Mouse (Mus musculus) hindbrain, embryonic 14.5 days (tissue): ENCODE data around the gene Arhgef2. TPM values are rescaled to one million over a fixed set of nuclear protein-coding genes. Genes with fewer than 3 reads are reported as not detected.

Experiments
- ATAC-seq: fragments of 200-750 bp; cut with Nextera tagmentation; 2 replicates; pipeline ENCODE4 v1.8.0; 2017; ENCODE audit warnings: moderate number of reproducible peaks, mild to moderate bottlenecking, moderate TSS enrichment, moderate library complexity; ENCODE audit not compliant: low FRiP score
- DNase-seq: peaks from one replicate; pipeline ENCODE4 v3.0.0-alpha.2; 2015; ENCODE audit warnings: low spot score
- H3K27ac ChIP-seq: fragments of 300-500 bp; sonication (generic); 2 replicates; pipeline ENCODE4 v1.5.1; 2014; ENCODE audit warnings: mild to moderate bottlenecking, moderate library complexity
- H3K27me3 ChIP-seq: fragments of 300-500 bp; sonication (generic); 2 replicates; pipeline ENCODE4 v1.6.1; 2014; ENCODE audit warnings: mild to moderate bottlenecking, low read length, mixed read lengths; ENCODE audit not compliant: control insufficient read depth, insufficient read depth
- H3K36me3 ChIP-seq: fragments of 300-500 bp; sonication (generic); replicated peaks from 2 replicates; pipeline ENCODE4 v1.6.1; 2014; ENCODE audit not compliant: control insufficient read depth, insufficient read depth
- H3K4me1 ChIP-seq: fragments of 300-500 bp; sonication (generic); replicated peaks from 2 replicates; pipeline ENCODE4 v1.6.1; 2014; ENCODE audit warnings: antibody characterized with exemption, low read length, mixed read lengths; ENCODE audit not compliant: control insufficient read depth, insufficient read depth
- H3K4me2 ChIP-seq: fragments of 300-500 bp; sonication (generic); replicated peaks from 2 replicates; pipeline ENCODE4 v1.6.1; 2014; ENCODE audit warnings: mild to moderate bottlenecking, moderate library complexity
- H3K4me3 ChIP-seq: fragments of 300-500 bp; sonication (generic); replicated peaks from 2 replicates; pipeline ENCODE4 v1.5.1; 2014; ENCODE audit warnings: mild to moderate bottlenecking, low read length
- H3K9ac ChIP-seq: fragments of 300-500 bp; sonication (generic); 2 replicates; pipeline ENCODE4 v1.6.1; 2014
- H3K9me3 ChIP-seq: fragments of 300-500 bp; sonication (generic); 2 replicates; pipeline ENCODE4 v1.6.1; 2016; ENCODE audit warnings: low read length; ENCODE audit not compliant: control insufficient read depth
- WGBS: fragments of 180-500 bp; shearing (Covaris S2); extraction: QIAGEN DNeasy Blood & Tissue Kit; methylation state at CpG from one replicate; pipeline ENCODE4 v1.1.7; 2014; 5-methylcytosine and 5-hydroxymethylcytosine counted together
- polyA plus RNA-seq: library from polyadenylated mRNA; unstranded; fragments of >200 nt; fragmentation: Nextera tagmentation; extraction: Ambion mirVana; gene quantifications from 2 replicates; pipeline ENCODE4 v1.2.1, GENCODE M21; 2014

Arhgef2 gene
- polyA plus RNA-seq, 1 experiment from 2014 or later = 115 TPM

- no peak overlapping the region for H3K4me2 ChIP-seq
- no peak overlapping the region for H3K27ac ChIP-seq
- DNase-seq (peak; percentile 76), ATAC-seq (0 out of 2 replicates have a peak, but pooled peaks have one; percentile 34)
- no peaks in the 10 kb centered on the region for H3K27me3 ChIP-seq
- H3K36me3 ChIP-seq = peaks cover 99% of the 10 kb centered on the region
- no peaks in the 10 kb centered on the region for H3K4me1 ChIP-seq
- H3K4me3 ChIP-seq = no peak overlapping the region
- no peaks in the 10 kb centered on the region for H3K9me3 ChIP-seq
- WGBS = 90% methylated on average over 1 of the region's 1 CpGs
- H3K9ac ChIP-seq = no peak overlapping the region
These were observed 34.9 kb downstream of the Arhgef2 start for GRCm38 (mm10) chr3:88640676-88641075.

DNA sequence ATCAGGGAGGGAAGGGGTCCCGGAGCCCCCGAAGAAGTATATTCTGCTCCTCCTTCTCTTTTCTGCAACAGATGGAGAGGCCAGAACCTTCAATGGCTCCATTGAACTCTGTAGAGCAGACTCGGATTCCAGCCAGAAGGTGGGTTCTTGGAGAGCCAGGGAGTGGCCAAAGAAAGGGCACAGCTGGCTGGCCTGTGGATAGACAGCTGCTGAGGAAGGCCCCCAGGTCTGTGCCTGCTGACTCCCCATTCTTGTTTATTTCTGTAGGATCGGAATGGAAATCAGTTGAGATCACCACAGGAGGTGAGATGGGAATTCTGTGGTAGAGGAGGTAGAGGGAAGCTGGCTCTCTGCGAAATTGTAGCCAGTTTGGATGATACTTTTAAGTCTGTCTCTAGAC is 37.3 kb downstream of the Arhgef2 start:
- 79% methylated on average over 5 of the region's 5 CpGs for WGBS
- H3K9ac ChIP-seq = no peak overlapping the region
- H3K9me3 ChIP-seq = no peaks in the 10 kb centered on the region
- no peaks in the 10 kb centered on the region for H3K4me1 ChIP-seq
- H3K4me3 ChIP-seq = no peak overlapping the region
- ATAC-seq = no peak
- no peak for DNase-seq
- H3K27me3 ChIP-seq = no peaks in the 10 kb centered on the region
- no peak overlapping the region for H3K27ac ChIP-seq
- no peak overlapping the region for H3K4me2 ChIP-seq
- peaks cover 99% of the 10 kb centered on the region for H3K36me3 ChIP-seq

GRCm38 (mm10) chr3:88645937-88646336 is 40.2 kb downstream of the Arhgef2 start:
- Histone ChIP-seq H3K27me3 (no peaks in the 10 kb centered on the region), H3K4me2 (no peak overlapping the region), H3K9ac (no peak overlapping the region), H3K36me3 (peaks cover 79% of the 10 kb centered on the region), H3K27ac (no peak overlapping the region), H3K4me3 (no peak overlapping the region), H3K4me1 (no peaks in the 10 kb centered on the region), H3K9me3 (no peaks in the 10 kb centered on the region)
- DNase-seq (no peak), ATAC-seq (no peak)
- WGBS = 93% methylated on average over 12 of the region's 12 CpGs

GRCm38 (mm10) chr3:88646426-88646995 is 40.7 kb downstream of the Arhgef2 start:
- ATAC-seq = no peak
- WGBS = 84% methylated on average over 6 of the region's 6 CpGs
- Histone ChIP-seq H3K27me3 (no peaks in the 10 kb centered on the region), H3K4me1 (no peaks in the 10 kb centered on the region), H3K9me3 (no peaks in the 10 kb centered on the region), H3K4me2 (no peak overlapping the region), H3K9ac (no peak overlapping the region), H3K4me3 (no peak overlapping the region), H3K36me3 (peaks cover 73% of the 10 kb centered on the region), H3K27ac (no peak overlapping the region)
- DNase-seq = no peak

GRCm38 (mm10) chr3:88647076-88647475 is 41.3 kb downstream of the Arhgef2 start:
- H3K9me3 ChIP-seq = no peaks in the 10 kb centered on the region
- 91% methylated on average over 3 of the region's 3 CpGs for WGBS
- ATAC-seq = no peak
- no peaks in the 10 kb centered on the region for H3K27me3 ChIP-seq
- H3K4me1 ChIP-seq = no peaks in the 10 kb centered on the region
- H3K27ac ChIP-seq = no peak overlapping the region
- peaks cover 67% of the 10 kb centered on the region for H3K36me3 ChIP-seq
- H3K4me2 ChIP-seq = no peak overlapping the region
- no peak overlapping the region for H3K4me3 ChIP-seq
- DNase-seq = no peak
- no peak overlapping the region for H3K9ac ChIP-seq

DNA sequence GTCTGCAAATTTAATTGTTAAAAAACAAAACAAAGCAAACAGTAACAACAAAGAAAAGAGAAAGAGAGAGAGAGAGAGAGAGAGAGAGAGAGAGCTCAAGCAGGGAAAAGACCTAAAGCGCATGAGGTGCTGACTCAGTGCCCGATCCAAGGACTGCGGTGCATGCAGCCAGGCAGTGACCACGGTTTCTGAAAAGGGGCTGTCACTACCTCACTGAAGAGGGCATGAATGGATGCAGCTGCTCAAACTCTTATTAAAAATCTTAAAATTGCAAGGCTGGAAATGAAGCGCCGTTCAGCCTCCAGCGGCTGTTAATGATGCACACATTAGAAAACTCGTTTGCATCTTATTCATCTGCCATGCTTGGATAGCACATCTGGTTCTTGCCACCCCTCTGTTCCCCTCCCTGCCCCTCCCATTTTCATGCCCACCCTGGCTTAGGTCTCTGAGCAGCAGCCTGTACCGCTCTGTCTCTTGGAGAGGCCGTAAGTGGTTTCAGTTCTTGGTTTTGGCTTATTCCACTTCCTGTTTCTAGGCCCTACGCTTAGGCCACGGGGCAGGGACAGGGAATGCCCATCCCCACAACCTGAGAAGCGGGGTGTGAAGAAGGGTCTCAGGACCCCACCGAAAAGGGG is 42.1 kb downstream of the Arhgef2 start:
- DNase-seq = no peak
- Histone ChIP-seq H3K27me3 (no peaks in the 10 kb centered on the region), H3K36me3 (peaks cover 59% of the 10 kb centered on the region), H3K9me3 (no peaks in the 10 kb centered on the region), H3K4me3 (no peak overlapping the region), H3K27ac (peak overlapping the region; percentile 11; the same call in 1 of the 2 replicates), H3K9ac (no peak overlapping the region), H3K4me2 (no peak overlapping the region), H3K4me1 (no peaks in the 10 kb centered on the region)
- 85% methylated on average over 14 of the region's 14 CpGs for WGBS
- ATAC-seq = no peak

- no peaks in the 10 kb centered on the region for H3K27me3 ChIP-seq
- peak overlapping the region; percentile 11; the same call in 1 of the 2 replicates for H3K27ac ChIP-seq
- 86% methylated on average over 12 of the region's 12 CpGs for WGBS
- ATAC-seq (no peak), DNase-seq (no peak)
- no peak overlapping the region for H3K4me3 ChIP-seq
- H3K9ac ChIP-seq = no peak overlapping the region
- H3K4me1 ChIP-seq = no peaks in the 10 kb centered on the region
- H3K36me3 ChIP-seq = peaks cover 52% of the 10 kb centered on the region
- no peak overlapping the region for H3K4me2 ChIP-seq
- H3K9me3 ChIP-seq = no peaks in the 10 kb centered on the region
These were observed 42.8 kb downstream of the Arhgef2 start for GRCm38 (mm10) chr3:88648452-88649168.

- Histone ChIP-seq H3K4me1 (no peaks in the 10 kb centered on the region), H3K27ac (no peak overlapping the region), H3K9me3 (no peaks in the 10 kb centered on the region), H3K27me3 (no peaks in the 10 kb centered on the region), H3K9ac (no peak overlapping the region), H3K36me3 (peaks cover 46% of the 10 kb centered on the region), H3K4me2 (no peak overlapping the region), H3K4me3 (no peak overlapping the region)
- DNase-seq (no peak), ATAC-seq (no peak)
- 81% methylated on average over 10 of the region's 10 CpGs for WGBS
These were observed 43.4 kb downstream of the Arhgef2 start for GRCm38 (mm10) chr3:88649186-88649585.

DNA sequence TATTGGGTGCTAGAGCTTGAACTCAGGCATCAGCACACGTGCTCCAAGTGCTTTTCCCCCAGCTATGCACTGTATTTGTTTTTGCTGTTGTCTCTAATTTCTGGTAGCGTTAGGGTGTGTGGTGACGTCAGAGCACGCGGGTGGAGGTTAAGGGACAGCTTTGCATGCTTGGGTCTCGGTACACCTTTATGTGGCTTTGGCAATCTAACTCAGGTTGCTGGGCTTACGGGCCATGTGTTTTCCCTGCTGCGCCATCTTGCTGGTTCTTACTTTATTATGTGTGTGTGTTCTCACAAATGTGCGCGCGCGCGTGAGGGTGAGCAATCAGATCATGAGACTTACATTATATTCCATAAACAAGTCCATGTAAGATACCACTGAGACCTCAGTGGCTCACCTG is 44.2 kb downstream of the Arhgef2 start:
- ATAC-seq (no peak), DNase-seq (no peak)
- H3K4me3 ChIP-seq = no peak overlapping the region
- H3K9me3 ChIP-seq = no peaks in the 10 kb centered on the region
- 96% methylated on average over 13 of the region's 13 CpGs for WGBS
- H3K9ac ChIP-seq = no peak overlapping the region
- H3K4me2 ChIP-seq = no peak overlapping the region
- H3K27me3 ChIP-seq = no peaks in the 10 kb centered on the region
- no peaks in the 10 kb centered on the region for H3K4me1 ChIP-seq
- H3K27ac ChIP-seq = no peak overlapping the region
- peaks cover 38% of the 10 kb centered on the region for H3K36me3 ChIP-seq
